Mouse (Mus musculus) intestine, embryonic 16.5 days (tissue): ENCODE results near the gene Smad3. TPM values are rescaled to one million over a fixed set of nuclear protein-coding genes. Genes with fewer than 3 reads are reported as not detected.

ENCODE experiments used
- ATAC-seq: fragments of 200-750 bp; cut with Nextera tagmentation; 2 replicates; pipeline ENCODE4 v1.8.0; 2017; ENCODE audit warnings: moderate TSS enrichment, moderate library complexity
- H3K27ac ChIP-seq: fragments of 300-500 bp; sonication (generic); 2 replicates; pipeline ENCODE4 v1.5.1; 2014; ENCODE audit warnings: mild to moderate bottlenecking, low read length
- H3K27me3 ChIP-seq: fragments of 300-500 bp; sonication (generic); replicated peaks from 2 replicates; pipeline ENCODE4 v1.6.1; 2014; ENCODE audit warnings: low read length, control low read depth, mixed read lengths; ENCODE audit not compliant: control insufficient read depth, insufficient read depth
- H3K36me3 ChIP-seq: fragments of 300-500 bp; sonication (generic); 2 replicates; pipeline ENCODE4 v1.6.1; 2014; ENCODE audit warnings: low read length, control low read depth; ENCODE audit not compliant: control insufficient read depth, insufficient read depth
- H3K4me1 ChIP-seq: fragments of 300-500 bp; sonication (generic); 2 replicates; pipeline ENCODE4 v1.6.1; 2014; ENCODE audit warnings: low read length, control low read depth, mixed read lengths; ENCODE audit not compliant: control insufficient read depth, insufficient read depth
- H3K4me2 ChIP-seq: fragments of 300-500 bp; sonication (generic); 2 replicates; pipeline ENCODE4 v1.6.1; 2014; ENCODE audit warnings: low read depth, low read length, control low read depth
- H3K4me3 ChIP-seq: fragments of 300-500 bp; sonication (generic); 2 replicates; pipeline ENCODE4 v1.5.1; 2014; ENCODE audit warnings: mild to moderate bottlenecking, low read length
- H3K9ac ChIP-seq: fragments of 300-500 bp; sonication (generic); 2 replicates; pipeline ENCODE4 v1.6.1; 2014; ENCODE audit warnings: low read depth, low read length
- H3K9me3 ChIP-seq: fragments of 300-500 bp; sonication (generic); 2 replicates; pipeline ENCODE4 v1.6.1; 2016; ENCODE audit warnings: low read length, control low read depth; ENCODE audit not compliant: control insufficient read depth
- whole genome bisulfite sequencing: fragments of 180-500 bp; shearing (Covaris S2); extraction: QIAGEN DNeasy Blood & Tissue Kit; methylation state at CpG from one replicate; pipeline ENCODE4 v1.1.7; 2014; 5-methylcytosine and 5-hydroxymethylcytosine counted together
- polyA plus RNA-seq: library from polyadenylated mRNA; unstranded; fragments of >200 nt; fragmentation: Nextera tagmentation; extraction: Ambion mirVana; gene quantifications from 2 replicates; pipeline ENCODE4 v1.2.1, GENCODE M21; 2015

Gene Smad3
- polyA plus RNA-seq, 1 experiment from 2014 or later, result 10.9 TPM

DNA sequence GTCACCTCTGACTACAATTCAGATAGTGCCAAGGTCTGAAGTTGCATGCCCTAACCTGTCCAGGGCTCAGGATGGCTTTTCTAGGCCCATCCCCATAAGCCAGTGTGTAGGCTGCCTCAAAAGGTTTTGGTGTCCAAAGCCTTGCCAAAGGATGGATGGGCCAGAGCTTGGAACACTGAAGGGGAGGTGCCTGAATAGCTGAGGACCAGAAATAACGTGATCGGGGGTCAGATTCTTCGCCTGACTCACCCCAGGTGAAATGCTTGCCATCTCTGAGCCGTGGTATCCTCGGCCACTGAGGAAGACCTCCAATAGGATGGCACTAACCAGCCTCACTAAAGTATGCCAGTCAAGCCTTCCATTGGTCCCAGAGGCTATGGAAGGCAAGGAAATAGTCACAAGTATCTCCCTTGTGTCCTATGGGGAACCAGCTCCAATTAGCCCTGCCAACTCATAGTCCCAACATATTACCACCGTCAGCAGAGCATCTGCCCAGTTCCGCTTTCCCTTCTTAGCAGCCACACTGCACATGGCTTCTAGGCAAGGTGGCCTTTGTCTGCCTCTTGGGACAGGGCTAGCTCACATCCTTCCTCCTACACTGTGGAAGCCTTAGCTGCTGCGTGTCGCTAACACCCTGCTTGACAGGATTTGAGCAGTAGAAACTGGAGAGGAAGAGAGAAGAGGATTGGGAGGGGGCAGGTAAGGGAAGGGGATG is 26.5 kb downstream of the Smad3 start:
- Histone ChIP-seq H3K27me3 (no peaks in the 10 kb centered on the region), H3K4me3 (no peak overlapping the region), H3K9ac (no peak overlapping the region), H3K4me2 (no peak overlapping the region), H3K4me1 (peaks cover 49% of the 10 kb centered on the region), H3K36me3 (no peaks in the 10 kb centered on the region), H3K27ac (no peak overlapping the region), H3K9me3 (no peaks in the 10 kb centered on the region)
- ATAC-seq, result no peak
- WGBS, result 76% methylated on average over 9 of the region's 9 CpGs

DNA sequence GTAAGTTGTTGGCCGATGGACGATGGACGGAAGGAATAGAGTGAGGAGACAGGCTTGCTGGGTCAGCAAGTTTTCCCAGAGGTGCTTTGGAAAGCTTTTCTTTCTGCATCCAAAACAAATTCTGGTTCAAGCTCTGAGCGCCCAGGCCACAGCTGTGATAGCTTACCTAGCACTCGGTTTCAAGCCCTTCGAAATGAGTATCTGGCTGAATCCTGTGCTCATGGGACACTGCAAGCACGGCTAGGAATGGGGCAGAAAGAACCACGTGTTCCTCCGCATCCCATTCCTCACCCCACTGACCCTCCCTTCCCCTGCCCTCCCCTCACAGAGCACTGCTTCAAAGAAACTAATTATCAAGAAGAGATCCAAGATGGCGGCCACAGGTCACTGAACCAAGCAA is 28.8 kb downstream of the Smad3 start:
- WGBS, result 87% methylated on average over 10 of the region's 10 CpGs
- no peak overlapping the region for H3K4me3 ChIP-seq
- no peak overlapping the region for H3K4me2 ChIP-seq
- no peaks in the 10 kb centered on the region for H3K36me3 ChIP-seq
- peaks cover 40% of the 10 kb centered on the region for H3K4me1 ChIP-seq
- no peak for ATAC-seq
- no peaks in the 10 kb centered on the region for H3K9me3 ChIP-seq
- no peak overlapping the region for H3K9ac ChIP-seq
- H3K27me3 ChIP-seq, result no peaks in the 10 kb centered on the region
- no peak overlapping the region for H3K27ac ChIP-seq

DNA sequence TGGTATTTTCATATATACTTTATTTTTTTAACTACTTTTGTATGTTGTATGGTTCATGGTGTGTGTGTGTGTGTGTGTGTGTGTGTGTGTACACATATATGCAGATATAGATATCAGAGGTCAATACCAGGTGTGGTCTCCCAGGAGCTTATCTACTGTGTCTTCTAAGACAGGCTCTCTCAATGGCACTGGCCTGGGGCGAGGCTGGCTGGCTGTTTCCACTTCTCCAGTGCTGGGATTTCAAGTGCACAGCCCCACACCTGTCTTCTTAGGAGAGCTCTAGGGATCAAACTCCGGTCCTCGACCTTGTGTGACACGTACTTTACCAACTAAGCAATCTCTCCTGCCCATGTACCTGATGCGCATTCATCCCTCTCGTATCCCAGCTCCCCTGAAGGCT is 30.7 kb downstream of the Smad3 start:
- H3K9me3 ChIP-seq, result no peaks in the 10 kb centered on the region
- 64% methylated on average over 6 of the region's 6 CpGs for WGBS
- peak; percentile 83 for ATAC-seq
- no peaks in the 10 kb centered on the region for H3K36me3 ChIP-seq
- H3K9ac ChIP-seq, result peak overlapping the region; percentile 20; the same call in 1 of the 2 replicates
- no peak overlapping the region for H3K4me3 ChIP-seq
- peak overlapping the region; percentile 93 for H3K27ac ChIP-seq
- peaks cover 46% of the 10 kb centered on the region for H3K4me1 ChIP-seq
- peak overlapping the region; percentile 37; the same call in 1 of the 2 replicates for H3K4me2 ChIP-seq
- no peaks in the 10 kb centered on the region for H3K27me3 ChIP-seq

DNA sequence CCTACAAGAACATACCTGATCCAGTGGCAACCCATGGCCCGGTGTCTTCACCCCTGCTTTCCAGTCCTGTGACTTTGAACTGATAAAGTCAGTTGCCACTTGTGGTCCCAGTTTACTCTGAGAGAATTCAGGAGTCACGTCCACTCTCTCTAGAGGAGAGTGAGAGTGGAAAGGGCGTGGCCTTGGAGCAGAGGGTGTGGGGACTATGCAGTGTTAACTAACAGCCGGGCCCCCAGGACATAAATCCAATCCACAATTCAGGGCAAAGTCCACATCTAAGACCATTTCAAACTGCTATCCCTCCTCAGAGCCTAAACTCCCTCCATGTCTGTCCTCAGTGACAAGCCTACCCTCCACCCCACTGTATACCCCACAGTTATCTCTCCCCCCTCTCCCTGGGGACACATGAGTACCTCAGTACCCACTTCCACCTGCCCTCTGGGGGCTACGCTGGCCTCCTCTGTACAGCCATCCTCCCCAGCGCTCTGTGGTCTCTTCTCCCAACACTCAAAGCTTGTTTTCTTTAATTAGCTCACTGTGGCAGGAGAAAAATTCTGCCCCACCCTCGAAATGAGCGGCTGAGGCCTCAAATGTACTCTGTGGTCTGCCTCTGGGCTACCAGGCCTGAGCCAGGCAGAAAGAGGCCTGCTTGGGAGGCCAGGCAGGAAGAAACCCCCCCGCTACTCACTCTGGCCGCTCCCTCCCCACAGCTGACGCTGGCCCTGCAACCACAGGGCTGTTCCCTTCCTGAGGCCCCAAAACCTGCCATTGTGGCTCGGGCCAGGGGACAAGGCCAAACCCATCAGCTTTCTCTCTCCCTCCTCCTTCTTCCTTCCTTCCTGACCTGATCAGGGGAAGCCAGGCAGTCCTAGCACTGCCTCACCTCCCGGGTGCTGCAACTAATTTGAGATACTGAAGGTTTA is 31.4 kb downstream of the Smad3 start:
- Histone ChIP-seq H3K27me3 (no peaks in the 10 kb centered on the region), H3K27ac (peak overlapping the region; percentile 93), H3K9me3 (no peaks in the 10 kb centered on the region), H3K9ac (peak overlapping the region; percentile 59), H3K4me2 (peak overlapping the region; percentile 37; the same call in 1 of the 2 replicates), H3K4me3 (no peak overlapping the region; the same call in none of the 2 replicates), H3K4me1 (peaks cover 47% of the 10 kb centered on the region), H3K36me3 (no peaks in the 10 kb centered on the region)
- peak; percentile 72 for ATAC-seq
- WGBS, result 36% methylated on average over 13 of the region's 13 CpGs

DNA sequence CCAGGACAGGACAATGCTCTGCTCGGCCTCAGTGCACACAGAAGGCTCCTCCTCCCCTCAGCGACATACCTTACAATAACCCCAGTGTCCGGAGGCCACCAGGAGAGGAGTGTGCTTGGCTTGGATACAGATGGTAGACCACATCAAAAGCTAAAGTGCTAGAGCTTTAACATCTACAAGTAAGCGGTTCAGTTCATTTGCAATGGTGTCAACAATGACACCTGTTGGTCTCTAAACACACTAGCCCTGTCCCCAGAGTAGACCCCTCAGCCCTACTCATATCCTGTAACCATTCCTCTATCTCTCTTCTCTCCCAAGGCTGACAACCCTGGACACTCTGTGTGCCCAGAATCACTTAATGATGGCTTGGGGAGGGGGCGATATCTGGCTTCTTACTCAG is 33.0 kb downstream of the Smad3 start:
- WGBS, result 82% methylated on average over 5 of the region's 5 CpGs
- no peak overlapping the region for H3K4me2 ChIP-seq

DNA sequence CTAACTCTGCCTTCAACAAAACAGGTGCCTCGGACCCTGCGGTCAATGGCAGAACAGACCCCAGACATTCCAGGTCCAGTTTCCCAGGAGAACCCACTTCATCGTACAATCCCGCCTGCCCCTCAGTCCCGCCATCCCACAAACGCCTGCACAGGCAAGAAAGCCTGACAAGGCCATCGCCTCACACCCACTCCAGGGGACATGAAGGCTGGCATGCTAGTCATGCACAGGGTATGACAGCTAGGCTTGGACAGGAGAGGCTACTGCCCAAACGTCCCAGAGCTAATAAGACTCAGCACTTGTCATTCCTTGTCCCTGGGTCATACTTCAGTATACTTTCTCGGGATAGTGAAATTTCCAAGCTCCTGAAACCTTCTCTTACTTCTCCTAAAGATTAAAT is 34.9 kb downstream of the Smad3 start:
- 84% methylated on average over 9 of the region's 9 CpGs for WGBS
- Histone ChIP-seq H3K27me3 (no peaks in the 10 kb centered on the region), H3K4me3 (no peak overlapping the region), H3K4me1 (peaks cover 56% of the 10 kb centered on the region), H3K9ac (no peak overlapping the region), H3K4me2 (no peak overlapping the region), H3K27ac (no peak overlapping the region), H3K36me3 (no peaks in the 10 kb centered on the region), H3K9me3 (no peaks in the 10 kb centered on the region)
- ATAC-seq, result no peak

More for the DNA sequence above, 33.0 kb downstream of the Smad3 start:
- Histone ChIP-seq H3K27me3 (no peaks in the 10 kb centered on the region), H3K27ac (no peak overlapping the region), H3K4me3 (no peak overlapping the region), H3K9me3 (no peaks in the 10 kb centered on the region), H3K36me3 (no peaks in the 10 kb centered on the region), H3K9ac (no peak overlapping the region), H3K4me1 (peaks cover 51% of the 10 kb centered on the region)
- no peak for ATAC-seq

DNA sequence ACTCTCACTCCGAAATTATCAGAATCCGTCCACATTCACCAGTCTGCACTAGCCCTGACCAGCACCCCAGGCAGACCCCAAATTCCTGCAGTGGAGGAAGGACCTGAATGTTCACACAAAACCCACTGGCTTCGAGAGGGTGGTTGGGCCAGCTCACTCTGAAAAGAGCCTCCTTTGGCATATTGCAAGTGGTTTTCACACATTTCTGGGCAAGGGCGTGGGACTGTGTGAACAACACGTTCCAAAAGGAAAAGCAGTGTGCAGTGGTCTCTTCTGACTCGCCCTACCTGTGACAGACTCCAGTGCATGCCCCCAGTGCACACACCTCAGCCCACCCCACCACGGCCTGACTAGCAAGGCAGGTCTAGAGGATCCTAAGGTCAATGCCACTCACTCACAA is 35.4 kb downstream of the Smad3 start:
- H3K4me1 ChIP-seq, result peaks cover 55% of the 10 kb centered on the region
- no peak overlapping the region for H3K4me2 ChIP-seq
- WGBS, result 82% methylated on average over 7 of the region's 7 CpGs
- H3K27me3 ChIP-seq, result no peaks in the 10 kb centered on the region
- H3K9ac ChIP-seq, result no peak overlapping the region
- no peak overlapping the region for H3K27ac ChIP-seq
- H3K36me3 ChIP-seq, result no peaks in the 10 kb centered on the region
- no peak for ATAC-seq
- no peak overlapping the region for H3K4me3 ChIP-seq
- no peaks in the 10 kb centered on the region for H3K9me3 ChIP-seq

DNA sequence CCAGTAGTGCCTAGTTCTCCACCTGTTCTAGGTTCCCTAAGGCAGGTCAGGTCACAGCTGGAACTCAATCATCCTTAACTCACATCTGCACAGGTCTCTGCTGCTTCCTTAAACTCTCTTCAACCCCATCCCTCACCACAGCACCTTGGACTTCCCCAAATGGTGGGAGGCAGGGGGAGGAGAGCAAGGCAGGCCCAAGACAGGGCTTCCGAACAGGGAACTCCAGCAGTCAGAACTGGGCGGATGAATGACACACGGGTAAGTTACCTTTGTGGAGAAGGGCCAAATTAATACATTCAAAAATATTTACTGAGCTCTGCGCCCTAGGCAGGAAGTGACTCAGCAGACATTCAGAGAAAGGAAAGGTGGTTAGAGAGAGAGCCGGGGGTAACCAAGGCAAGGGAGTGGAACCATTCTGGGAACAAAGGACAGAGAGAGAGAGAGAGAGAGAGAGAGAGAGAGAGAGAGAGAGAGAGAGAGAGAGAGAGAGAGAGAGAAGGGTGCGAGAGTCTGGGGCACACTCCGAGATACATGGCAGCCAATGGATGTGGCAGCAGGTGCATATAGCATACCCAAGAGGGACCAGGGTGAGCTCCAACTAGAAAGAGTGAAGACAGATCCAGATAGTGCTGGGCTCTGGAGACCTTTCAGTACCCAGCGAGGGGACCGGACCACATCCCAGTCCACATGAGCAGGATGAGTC is 36.1 kb downstream of the Smad3 start:
- 75% methylated on average over 9 of the region's 9 CpGs for WGBS
- no peak for ATAC-seq
- no peaks in the 10 kb centered on the region for H3K27me3 ChIP-seq
- no peak overlapping the region for H3K4me2 ChIP-seq
- no peaks in the 10 kb centered on the region for H3K36me3 ChIP-seq
- no peak overlapping the region for H3K9ac ChIP-seq
- H3K4me3 ChIP-seq, result no peak overlapping the region
- H3K4me1 ChIP-seq, result peaks cover 56% of the 10 kb centered on the region
- H3K27ac ChIP-seq, result no peak overlapping the region
- H3K9me3 ChIP-seq, result no peaks in the 10 kb centered on the region

DNA sequence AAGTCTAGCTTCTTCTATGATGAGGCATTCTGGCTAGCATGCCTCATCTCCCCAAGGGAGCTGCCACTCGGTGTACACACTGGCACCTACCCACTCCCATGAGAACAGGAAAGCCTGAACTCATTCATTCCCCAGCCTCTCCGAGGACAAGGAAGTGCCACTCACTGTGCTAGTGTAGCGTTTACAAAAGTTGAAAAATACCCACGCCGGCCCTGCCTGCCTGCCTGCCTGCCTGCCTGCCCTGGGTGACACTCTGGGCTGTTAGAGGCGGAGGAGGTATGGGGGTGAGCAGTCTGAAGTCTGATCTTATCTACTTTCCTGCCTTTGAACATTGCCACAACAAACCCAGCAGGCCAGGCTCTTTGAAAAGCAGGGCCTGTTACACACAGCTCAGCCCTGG is 37.1 kb downstream of the Smad3 start:
- Histone ChIP-seq H3K27ac (no peak overlapping the region), H3K9me3 (no peaks in the 10 kb centered on the region), H3K9ac (peak overlapping the region; percentile 4; the same call in 1 of the 2 replicates), H3K4me1 (peaks cover 56% of the 10 kb centered on the region), H3K27me3 (no peaks in the 10 kb centered on the region), H3K4me2 (no peak overlapping the region), H3K36me3 (no peaks in the 10 kb centered on the region), H3K4me3 (no peak overlapping the region)
- WGBS, result 38% methylated on average over 6 of the region's 6 CpGs
- peak; percentile 34; the same call in 1 of the 2 replicates for ATAC-seq
